Mouse (Mus musculus): ENCODE data around the gene 4930452B06Rik.

DNA sequence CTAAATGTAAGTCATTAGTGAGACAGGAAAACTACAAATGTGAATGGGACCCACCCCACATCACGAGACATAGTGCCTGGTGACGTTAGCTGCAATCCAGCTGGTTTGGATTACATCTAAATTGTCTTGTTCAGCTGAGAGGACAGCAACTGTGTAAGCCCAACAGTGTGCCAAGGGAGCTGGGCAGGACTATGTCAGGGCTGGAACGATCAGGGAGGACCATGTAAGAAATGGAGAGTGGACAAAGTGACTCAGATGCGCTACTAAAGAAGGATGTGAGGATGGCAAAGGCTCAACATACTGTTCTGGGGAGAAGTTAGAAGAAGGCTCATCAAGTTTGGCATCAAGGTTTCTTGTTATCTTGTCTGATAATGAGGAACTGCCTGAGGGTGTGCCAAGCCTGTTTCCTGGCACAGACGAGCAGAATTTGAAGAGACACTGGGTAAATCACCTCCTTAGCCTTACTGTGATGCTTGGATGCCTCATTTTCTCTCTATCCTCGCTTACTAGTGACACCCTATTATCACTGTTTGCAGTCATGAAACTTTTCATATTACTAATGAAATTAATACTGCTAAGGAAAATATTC, 203.6 kb downstream of the 4930452B06Rik start:
- TF ChIP-seq CTCF (IDR thresholded peaks at IDR 0.05; ENCODE audit: extremely low read depth, insufficient read depth, low read length) (no peak), POLR2A (IDR thresholded peaks at IDR 0.05; ENCODE audit: extremely low read depth, insufficient read depth, low read length) (no peak)

All from cortical plate, adult 2 months (tissue).